Mouse (Mus musculus) monocyte, adult 5-6 weeks (primary cell): Measurements from ENCODE around the gene Ctbs. TPM values are rescaled to one million over a fixed set of nuclear protein-coding genes. Genes with fewer than 3 reads are reported as not detected.
A peak's percentile ranks its signal among the peaks of the same experiment; 100 is the strongest.

Source experiments
- ATAC-seq: fragments of 153-309, 156-312 bp; replicated peaks from 2 replicates; pipeline ENCODE4 v1.8.0; 2017; ENCODE audit warnings: mild to moderate bottlenecking; ENCODE audit not compliant: low TSS enrichment, insufficient number of reproducible peaks, severe bottlenecking, poor library complexity, low FRiP score
- total RNA-seq: library from RNA; stranded (forward); fragments of 200-1000, 200-491, 200-594 nt; gene quantifications from 3 replicates; pipeline ENCODE4 v1.2.3, GENCODE M21; 2017

Gene Ctbs
- total RNA-seq, 1 experiment from 2014 or later, result 24.0 TPM

- no peak for ATAC-seq
These were observed 19.6 kb downstream of the Ctbs start for GRCm38 (mm10) chr3:146469226-146469625.

GRCm38 (mm10) chr3:146472657-146473056 lies 23.1 kb downstream of the Ctbs start:
- no peak for ATAC-seq

- no peak for ATAC-seq
These were observed 24.1 kb downstream of the Ctbs start for GRCm38 (mm10) chr3:146473741-146474140.

GRCm38 (mm10) chr3:146474428-146474827 lies 24.8 kb downstream of the Ctbs start:
- no peak for ATAC-seq

GRCm38 (mm10) chr3:146482044-146482443 lies 32.4 kb downstream of the Ctbs start:
- ATAC-seq, result no peak

- no peak for ATAC-seq
These were observed 36.9 kb downstream of the Ctbs start for GRCm38 (mm10) chr3:146486464-146486863.

- ATAC-seq, result no peak
These were observed 45.3 kb downstream of the Ctbs start for GRCm38 (mm10) chr3:146494941-146495340.

- ATAC-seq, result no peak
These were observed 49.4 kb downstream of the Ctbs start for GRCm38 (mm10) chr3:146498989-146499388.

GRCm38 (mm10) chr3:146499431-146500002 lies 49.9 kb downstream of the Ctbs start, which contains the start of the genes Spata1 and Gng5:
Gene Spata1 (minus strand): TSS chr3:146499753.
Gene Gng5 (plus strand): TSS chr3:146499807.
- ATAC-seq, result peak; percentile 64

- ATAC-seq, result peak; percentile 28
These were observed 50.6 kb downstream of the Ctbs start for GRCm38 (mm10) chr3:146500003-146500809.

- ATAC-seq, result no peak
These were observed 51.2 kb downstream of the Ctbs start for GRCm38 (mm10) chr3:146500810-146501201.

GRCm38 (mm10) chr3:146501601-146502123 lies 52.1 kb downstream of the Ctbs start:
- ATAC-seq, result no peak

GRCm38 (mm10) chr3:146506711-146507110 lies 57.1 kb downstream of the Ctbs start:
- no peak for ATAC-seq

Other genes starting within 250 kb of the Ctbs start
- gene Lpar3, start 228.8 kb upstream of the Ctbs start, total RNA-seq, result not detected in 3 replicates
- gene Ssx2ip, start 45.2 kb upstream of the Ctbs start, total RNA-seq, result 1.3 to 10.4 TPM (median 2.9 TPM) in 3 replicates
- gene Spata1, start 50.0 kb downstream of the Ctbs start, total RNA-seq, result 10.4 to 19.9 TPM (median 16.8 TPM) in 3 replicates
- 101 to 231 TPM (median 211 TPM) in 3 replicates for gene Gng5, start 50.0 kb downstream of the Ctbs start, total RNA-seq
- gene Rpf1, start 71.6 kb downstream of the Ctbs start, total RNA-seq, result 86.9 to 101 TPM (median 94.6 TPM) in 3 replicates
- 0.64 TPM in 1 of 3 replicates, not detected in the others for gene Uox, start 120.6 kb downstream of the Ctbs start, total RNA-seq
- 0.39 to 4.6 TPM (median 0.48 TPM) in 3 replicates for gene Dnase2b, start 165.8 kb downstream of the Ctbs start, total RNA-seq
- 0.19 to 1.6 TPM in 2 of 3 replicates, not detected in the other for gene 4930503B20Rik, start 201.5 kb downstream of the Ctbs start, total RNA-seq
- 0.86 to 3.6 TPM (median 2.4 TPM) in 3 replicates for gene Samd13, start 235.8 kb downstream of the Ctbs start, total RNA-seq